Mouse (Mus musculus): ENCODE results near the gene 1700013H16Rik. TPM values are rescaled to one million over a fixed set of nuclear protein-coding genes. Genes with fewer than 3 reads are reported as not detected.
A peak's percentile ranks its signal among the peaks of the same experiment; 100 is the strongest.
"Not testable (repeated sequence)": the region's sequence is repeated elsewhere in the genome, so short reads cannot be mapped to it uniquely, and the experiment has no call there.

The 1700013H16Rik gene
- polyA plus RNA-seq (2015; fragmentation: Nextera tagmentation; extraction: Ambion mirVana), result 0.18 TPM in 1 of 2 replicates, not detected in the other

DNA sequence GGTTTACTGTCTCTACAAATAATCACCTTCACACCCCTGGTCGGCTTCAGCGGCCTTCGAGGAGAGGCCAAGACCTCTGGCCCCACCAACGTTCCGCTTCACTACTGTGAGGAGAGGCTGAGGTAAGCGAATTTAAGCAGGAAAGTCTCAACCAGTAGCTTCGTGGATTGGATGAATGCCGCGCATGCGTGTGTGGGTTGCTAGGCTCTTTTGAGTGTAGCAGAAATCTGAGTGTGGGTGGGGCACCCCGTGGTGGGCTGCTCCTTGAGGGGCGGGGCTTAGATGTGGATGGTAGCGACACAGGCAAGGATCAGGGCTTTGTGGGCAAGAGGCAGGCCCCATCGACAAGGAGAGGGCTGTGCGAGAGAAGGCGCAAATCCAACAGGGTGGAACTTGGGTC, at the start of gene 1700013H16Rik:
Gene 1700013H16Rik, minus strand, starts transcription at position 96 of the 400 bp plus-strand sequence.
- 92% methylated on average over 16 of the region's 16 CpGs for WGBS
- Histone ChIP-seq H3K4me3 (ENCODE audit: low read length) (no peak within 1 kb of the TSS), H3K27ac (ENCODE audit: low read length) (no peak within 1 kb of the TSS), H3K27me3 (replicated peaks; ENCODE audit: control insufficient read depth, insufficient read depth, low read length) (no peaks in the 10 kb centered on the region), H3K9me3 (ENCODE audit: control insufficient read depth, low read length) (no peaks in the 10 kb centered on the region), H3K4me1 (ENCODE audit: control insufficient read depth, insufficient read depth, low read length) (no peaks in the 10 kb centered on the region), H3K4me2 (ENCODE audit: low read depth, low read length) (no peak within 1 kb of the TSS), H3K9ac (ENCODE audit: low read depth, low read length) (no peak within 1 kb of the TSS), H3K36me3 (ENCODE audit: control insufficient read depth, insufficient read depth, low read length) (no peaks in the 10 kb centered on the region)
- no peak for ATAC-seq

GRCm38 (mm10) chrX:53799074-53799473, 41.4 kb upstream of the 1700013H16Rik start:
- no peak for ATAC-seq
- no peaks in the 10 kb centered on the region for H3K36me3 ChIP-seq (ENCODE audit: control insufficient read depth, insufficient read depth, low read length)
- H3K27me3 ChIP-seq (replicated peaks; ENCODE audit: control insufficient read depth, insufficient read depth, low read length), result no peaks in the 10 kb centered on the region
- H3K27ac ChIP-seq (ENCODE audit: low read length), result no peak overlapping the region
- no peaks in the 10 kb centered on the region for H3K9me3 ChIP-seq (ENCODE audit: control insufficient read depth, low read length)
- H3K4me2 ChIP-seq (ENCODE audit: low read depth, low read length), result no peak overlapping the region
- H3K9ac ChIP-seq (ENCODE audit: low read depth, low read length), result no peak overlapping the region
- no peaks in the 10 kb centered on the region for H3K4me1 ChIP-seq (ENCODE audit: control insufficient read depth, insufficient read depth, low read length)
- 31% methylated on average over 3 of the region's 3 CpGs for WGBS
- H3K4me3 ChIP-seq (ENCODE audit: low read length), result no peak overlapping the region

DNA sequence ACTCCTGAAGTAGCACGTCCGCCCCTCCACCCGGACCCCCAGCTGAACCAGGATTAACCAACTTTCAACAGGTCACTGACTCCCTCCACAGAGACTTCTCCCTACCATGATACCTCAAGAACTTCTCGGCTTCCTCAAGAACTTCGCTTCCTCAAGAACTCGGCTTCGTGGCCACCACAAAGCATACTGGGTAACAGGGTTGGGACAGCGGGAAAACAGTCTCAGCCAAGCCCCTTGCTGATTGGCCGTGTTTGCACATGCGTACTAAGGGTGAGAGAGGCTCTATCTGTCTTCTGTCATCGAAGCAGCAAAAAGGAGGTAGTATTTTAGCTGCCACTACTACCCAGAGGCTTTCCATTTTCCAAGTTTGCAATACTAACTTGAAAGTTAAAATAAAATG, 39.9 kb upstream of the 1700013H16Rik start, which contains the start of gene Xlr:
Gene Xlr, minus strand, starts transcription at position 188 of the 400 bp plus-strand sequence.
- not testable (repeated sequence) for H3K27ac ChIP-seq (ENCODE audit: low read length); H3K4me1 ChIP-seq (ENCODE audit: control insufficient read depth, insufficient read depth, low read length); H3K4me2 ChIP-seq (ENCODE audit: low read depth, low read length); H3K9ac ChIP-seq (ENCODE audit: low read depth, low read length); H3K27me3 ChIP-seq (replicated peaks; ENCODE audit: control insufficient read depth, insufficient read depth, low read length); H3K9me3 ChIP-seq (ENCODE audit: control insufficient read depth, low read length); H3K36me3 ChIP-seq (ENCODE audit: control insufficient read depth, insufficient read depth, low read length); ATAC-seq; H3K4me3 ChIP-seq (ENCODE audit: low read length)
- WGBS, result 74% methylated on average over 11 of the region's 11 CpGs

DNA sequence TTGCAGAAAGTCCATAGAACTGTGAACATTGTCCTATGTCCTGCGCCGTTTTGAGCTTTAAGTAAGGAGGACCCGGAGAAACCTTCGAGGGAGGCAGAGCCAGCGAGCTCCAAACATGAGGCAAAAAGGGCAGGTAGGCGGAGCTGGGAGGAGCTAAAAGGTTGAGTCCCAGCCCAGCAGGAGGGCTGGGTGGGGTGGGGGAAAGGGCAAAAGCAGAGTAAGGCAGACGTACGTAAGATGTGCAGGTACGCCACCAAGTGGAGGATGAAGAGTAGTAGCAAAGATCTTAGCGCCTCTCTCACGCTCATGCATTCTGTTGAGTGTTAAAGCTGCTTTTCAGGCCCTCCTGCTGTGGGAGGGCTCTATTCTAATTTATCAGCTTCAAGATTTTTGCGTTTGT, 18.6 kb upstream of the 1700013H16Rik start, which contains the start of gene Zfp36l3:
Gene Zfp36l3, minus strand, starts transcription at position 119 of the 400 bp plus-strand sequence.
- Histone ChIP-seq H3K9me3 (ENCODE audit: control insufficient read depth, low read length) (no peaks in the 10 kb centered on the region), H3K27me3 (replicated peaks; ENCODE audit: control insufficient read depth, insufficient read depth, low read length) (no peaks in the 10 kb centered on the region), H3K4me3 (ENCODE audit: low read length) (no peak within 1 kb of the TSS), H3K4me2 (ENCODE audit: low read depth, low read length) (no peak within 1 kb of the TSS), H3K36me3 (ENCODE audit: control insufficient read depth, insufficient read depth, low read length) (no peaks in the 10 kb centered on the region), H3K9ac (ENCODE audit: low read depth, low read length) (no peak within 1 kb of the TSS), H3K4me1 (ENCODE audit: control insufficient read depth, insufficient read depth, low read length) (no peaks in the 10 kb centered on the region), H3K27ac (ENCODE audit: low read length) (no peak within 1 kb of the TSS)
- ATAC-seq, result no peak
- WGBS, result 89% methylated on average over 12 of the region's 12 CpGs

DNA sequence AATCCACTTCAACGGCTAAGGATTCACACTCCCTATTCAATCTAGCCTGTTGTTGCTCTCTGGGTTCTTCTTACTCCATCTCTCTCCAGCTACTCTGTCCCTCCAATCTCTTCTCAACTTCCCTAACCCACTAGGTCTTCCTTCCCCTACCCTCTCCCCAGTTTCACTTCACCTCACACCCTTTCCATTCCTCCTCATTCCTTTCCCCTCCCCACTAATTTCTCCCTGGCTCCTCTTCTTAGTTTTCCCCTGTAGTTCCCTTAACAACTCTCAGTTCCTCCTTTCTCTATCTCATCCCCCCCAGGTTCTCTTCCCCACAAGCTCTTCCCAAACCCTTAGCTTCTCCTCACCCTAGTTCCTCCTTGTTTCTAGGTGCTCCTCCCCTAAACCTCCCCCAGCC, 4.8 kb downstream of the 1700013H16Rik start:
- Histone ChIP-seq H3K4me3 (ENCODE audit: low read length) (no peak overlapping the region), H3K9me3 (ENCODE audit: control insufficient read depth, low read length) (no peaks in the 10 kb centered on the region), H3K9ac (ENCODE audit: low read depth, low read length) (no peak overlapping the region), H3K27me3 (replicated peaks; ENCODE audit: control insufficient read depth, insufficient read depth, low read length) (no peaks in the 10 kb centered on the region), H3K4me2 (ENCODE audit: low read depth, low read length) (no peak overlapping the region), H3K27ac (ENCODE audit: low read length) (no peak overlapping the region), H3K36me3 (ENCODE audit: control insufficient read depth, insufficient read depth, low read length) (no peaks in the 10 kb centered on the region), H3K4me1 (ENCODE audit: control insufficient read depth, insufficient read depth, low read length) (no peaks in the 10 kb centered on the region)
- WGBS, result 80% methylated on average over 1 of the region's 1 CpGs
- no peak for ATAC-seq

DNA sequence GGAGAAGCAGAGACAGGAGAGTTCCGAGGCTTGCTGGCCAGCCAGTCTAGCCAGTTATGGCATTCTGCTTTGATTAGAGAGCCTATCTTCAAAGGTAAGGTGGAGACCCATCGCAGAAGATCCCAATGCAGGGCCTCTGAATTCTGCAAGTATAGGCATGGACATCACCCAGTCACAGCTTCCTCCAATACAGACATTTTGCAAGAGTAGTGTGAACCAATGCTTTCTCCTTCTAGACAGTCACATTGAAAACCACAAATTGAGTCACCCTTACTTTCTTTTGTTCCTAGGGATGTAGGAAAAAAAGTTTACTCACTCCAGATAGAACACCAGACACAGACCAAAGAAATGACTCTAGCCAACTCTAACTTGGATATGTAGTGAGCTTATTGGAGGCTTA, 28.7 kb downstream of the 1700013H16Rik start:
- H3K27me3 ChIP-seq (replicated peaks; ENCODE audit: control insufficient read depth, insufficient read depth, low read length), result no peaks in the 10 kb centered on the region
- WGBS, result 93% methylated on average over 2 of the region's 2 CpGs
- no peak overlapping the region for H3K27ac ChIP-seq (ENCODE audit: low read length)
- ATAC-seq, result no peak
- no peak overlapping the region for H3K9ac ChIP-seq (ENCODE audit: low read depth, low read length)
- H3K4me3 ChIP-seq (ENCODE audit: low read length), result no peak overlapping the region
- H3K9me3 ChIP-seq (ENCODE audit: control insufficient read depth, low read length), result no peaks in the 10 kb centered on the region
- no peaks in the 10 kb centered on the region for H3K4me1 ChIP-seq (ENCODE audit: control insufficient read depth, insufficient read depth, low read length)
- no peaks in the 10 kb centered on the region for H3K36me3 ChIP-seq (ENCODE audit: control insufficient read depth, insufficient read depth, low read length)
- no peak overlapping the region for H3K4me2 ChIP-seq (ENCODE audit: low read depth, low read length)

DNA sequence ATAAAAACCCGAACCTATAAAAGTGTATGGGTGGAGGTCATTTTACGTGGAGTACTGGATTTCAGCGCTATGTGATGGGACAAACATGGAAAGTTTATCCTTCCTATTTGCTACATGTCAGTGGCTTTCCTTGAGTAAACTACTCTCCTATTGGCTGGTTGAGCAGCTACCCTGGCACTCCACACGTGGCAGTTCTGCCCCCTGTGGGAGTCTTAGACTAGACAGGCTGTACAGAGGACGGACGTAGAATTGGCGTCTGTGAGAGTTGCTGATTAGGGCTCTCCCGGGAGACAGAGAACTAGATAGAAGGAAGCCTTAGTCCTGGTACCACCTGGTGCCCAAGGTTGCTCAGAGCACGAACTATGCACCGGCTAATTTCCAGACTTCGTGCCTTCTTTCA, 33.0 kb downstream of the 1700013H16Rik start, which contains the start of gene 4930502E18Rik:
Gene 4930502E18Rik, plus strand, starts transcription at position 231 of the 400 bp plus-strand sequence.
- no peak for ATAC-seq
- WGBS, result 77% methylated on average over 11 of the region's 11 CpGs
- H3K4me1 ChIP-seq (ENCODE audit: control insufficient read depth, insufficient read depth, low read length), result no peaks in the 10 kb centered on the region

DNA sequence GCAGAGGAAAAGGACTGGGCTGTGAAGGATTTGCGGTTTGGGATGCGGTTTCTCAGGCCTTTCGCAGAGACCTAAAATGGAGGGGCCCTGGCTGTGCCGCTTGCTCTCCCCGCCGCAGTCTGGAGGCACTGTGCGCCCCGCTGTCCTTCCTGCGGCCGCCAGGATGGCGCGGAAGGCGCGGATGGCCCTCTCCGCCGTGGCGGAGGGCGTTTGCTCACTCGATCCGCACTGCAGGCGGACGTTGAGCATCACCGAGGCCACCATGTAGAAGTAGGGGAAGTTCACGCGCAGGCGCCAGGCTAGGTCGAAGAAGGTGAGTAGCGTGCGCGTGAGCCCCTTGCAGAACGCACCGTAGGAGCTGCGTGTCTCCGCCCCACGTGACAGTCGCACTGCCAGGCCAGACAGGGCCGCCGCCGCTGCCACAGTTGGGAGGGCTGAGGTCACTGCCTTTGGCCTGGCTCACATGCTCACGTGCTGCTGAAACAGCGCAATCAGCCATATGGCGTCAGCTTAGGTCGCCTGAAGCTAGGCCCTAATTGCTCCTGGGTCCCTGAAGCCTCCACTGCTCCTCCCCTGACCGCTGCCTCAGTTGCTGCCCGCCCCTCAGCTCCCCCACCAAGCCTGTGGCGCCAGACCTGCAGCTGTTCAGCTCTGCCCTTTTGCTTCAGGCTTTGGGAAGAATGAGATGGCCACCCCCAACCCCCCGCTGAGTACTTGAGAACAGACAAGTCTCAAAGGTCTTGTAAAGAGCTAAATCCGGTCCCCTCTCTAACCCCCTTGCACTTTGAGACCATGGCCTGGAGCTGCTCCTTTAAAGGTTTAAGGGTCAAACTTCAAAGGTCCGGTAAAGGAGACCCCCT, 41.1 kb downstream of the 1700013H16Rik start:
- WGBS, result 16% methylated on average over 46 of the region's 49 CpGs
- ATAC-seq, result peak; percentile 81
- H3K4me1 ChIP-seq (ENCODE audit: control insufficient read depth, insufficient read depth, low read length), result no peaks in the 10 kb centered on the region
- peak overlapping the region; percentile 54 for H3K4me2 ChIP-seq (ENCODE audit: low read depth, low read length)
- H3K4me3 ChIP-seq (ENCODE audit: low read length), result peak overlapping the region; percentile 30
- peak overlapping the region; percentile 51 for H3K9ac ChIP-seq (ENCODE audit: low read depth, low read length)
- H3K27ac ChIP-seq (ENCODE audit: low read length), result no peak overlapping the region
- H3K36me3 ChIP-seq (ENCODE audit: control insufficient read depth, insufficient read depth, low read length), result no peaks in the 10 kb centered on the region
- H3K27me3 ChIP-seq (replicated peaks; ENCODE audit: control insufficient read depth, insufficient read depth, low read length), result no peaks in the 10 kb centered on the region
- no peaks in the 10 kb centered on the region for H3K9me3 ChIP-seq (ENCODE audit: control insufficient read depth, low read length)

More for the DNA sequence above, 33.0 kb downstream of the 1700013H16Rik start, which contains the start of gene 4930502E18Rik:
- Histone ChIP-seq H3K9ac (ENCODE audit: low read depth, low read length) (no peak within 1 kb of the TSS), H3K9me3 (ENCODE audit: control insufficient read depth, low read length) (no peaks in the 10 kb centered on the region), H3K27ac (ENCODE audit: low read length) (no peak within 1 kb of the TSS), H3K36me3 (ENCODE audit: control insufficient read depth, insufficient read depth, low read length) (no peaks in the 10 kb centered on the region), H3K4me2 (ENCODE audit: low read depth, low read length) (no peak within 1 kb of the TSS), H3K4me3 (ENCODE audit: low read length) (no peak within 1 kb of the TSS), H3K27me3 (replicated peaks; ENCODE audit: control insufficient read depth, insufficient read depth, low read length) (no peaks in the 10 kb centered on the region)

DNA sequence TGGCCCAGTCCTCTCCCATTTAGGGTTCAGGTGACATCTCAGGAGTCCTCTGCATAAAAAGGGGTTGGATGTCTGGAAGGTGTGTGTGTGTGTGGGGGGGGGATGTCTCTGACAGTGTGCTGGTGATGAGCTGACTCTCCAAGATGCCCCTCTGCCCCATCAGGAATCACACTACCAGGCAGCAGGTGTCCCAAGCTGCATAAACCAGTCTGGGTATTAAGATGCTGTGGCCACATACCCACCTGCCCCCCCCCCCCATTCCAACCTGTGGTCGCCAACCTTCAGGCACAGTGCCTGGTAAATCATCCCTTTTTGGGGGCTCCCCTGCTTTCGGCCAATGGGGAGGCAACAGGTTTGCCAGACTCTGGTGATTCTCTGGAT, 41.7 kb downstream of the 1700013H16Rik start:
- WGBS, result 61% methylated on average over 2 of the region's 2 CpGs
- Histone ChIP-seq H3K36me3 (ENCODE audit: control insufficient read depth, insufficient read depth, low read length) (no peaks in the 10 kb centered on the region), H3K27ac (ENCODE audit: low read length) (no peak overlapping the region), H3K9ac (ENCODE audit: low read depth, low read length) (peak overlapping the region; percentile 51), H3K4me2 (ENCODE audit: low read depth, low read length) (peak overlapping the region; percentile 54), H3K9me3 (ENCODE audit: control insufficient read depth, low read length) (no peaks in the 10 kb centered on the region), H3K4me1 (ENCODE audit: control insufficient read depth, insufficient read depth, low read length) (no peaks in the 10 kb centered on the region), H3K4me3 (ENCODE audit: low read length) (no peak overlapping the region), H3K27me3 (replicated peaks; ENCODE audit: control insufficient read depth, insufficient read depth, low read length) (no peaks in the 10 kb centered on the region)
- ATAC-seq, result peak; percentile 5; the same call in 1 of the 2 replicates
